Mouse (Mus musculus): ENCODE measurements around the gene Ccdc36. TPM values are rescaled to one million over a fixed set of nuclear protein-coding genes. Genes with fewer than 3 reads are reported as not detected.

Gene Ccdc36
- polyA plus RNA-seq, 1 experiment from 2014 or later = 0.29 TPM

GRCm38 (mm10) chr9:108455747-108456571 is 27.7 kb upstream of the Ccdc36 start:
- ATAC-seq = no peak
- Histone ChIP-seq H3K36me3 (ENCODE audit: control insufficient read depth, insufficient read depth) (no peaks in the 10 kb centered on the region), H3K9me3 (ENCODE audit: control insufficient read depth) (no peaks in the 10 kb centered on the region), H3K9ac (ENCODE audit: low read depth, low read length) (no peak overlapping the region), H3K4me1 (replicated peaks; ENCODE audit: control insufficient read depth, insufficient read depth, low read length) (peaks cover 8% of the 10 kb centered on the region; the same call in 1 of the 2 replicates), H3K4me2 (replicated peaks; ENCODE audit: low read depth) (no peak overlapping the region), H3K27ac (ENCODE audit: low read depth, low read length) (no peak overlapping the region), H3K27me3 (replicated peaks; ENCODE audit: control insufficient read depth, insufficient read depth, low read length) (no peaks in the 10 kb centered on the region), H3K4me3 (ENCODE audit: low read depth, low read length) (no peak overlapping the region)
- 73% methylated on average over 12 of the region's 12 CpGs for WGBS
- no peak for TF ChIP-seq CTCF (IDR thresholded peaks at IDR 0.05; ENCODE audit: low read depth)

- H3K4me2 ChIP-seq (replicated peaks; ENCODE audit: low read depth) = no peak overlapping the region
- ATAC-seq = no peak
- H3K4me1 ChIP-seq (replicated peaks; ENCODE audit: control insufficient read depth, insufficient read depth, low read length) = peaks cover 16% of the 10 kb centered on the region; the same call in 1 of the 2 replicates
- no peaks in the 10 kb centered on the region for H3K36me3 ChIP-seq (ENCODE audit: control insufficient read depth, insufficient read depth)
- no peak overlapping the region for H3K27ac ChIP-seq (ENCODE audit: low read depth, low read length)
- no peaks in the 10 kb centered on the region for H3K27me3 ChIP-seq (replicated peaks; ENCODE audit: control insufficient read depth, insufficient read depth, low read length)
- no peak for TF ChIP-seq CTCF (IDR thresholded peaks at IDR 0.05; ENCODE audit: low read depth)
- H3K9ac ChIP-seq (ENCODE audit: low read depth, low read length) = no peak overlapping the region
- no peaks in the 10 kb centered on the region for H3K9me3 ChIP-seq (ENCODE audit: control insufficient read depth)
- H3K4me3 ChIP-seq (ENCODE audit: low read depth, low read length) = no peak overlapping the region
- 89% methylated on average over 6 of the region's 6 CpGs for WGBS
These were observed 26.1 kb upstream of the Ccdc36 start for GRCm38 (mm10) chr9:108454429-108454828.

DNA sequence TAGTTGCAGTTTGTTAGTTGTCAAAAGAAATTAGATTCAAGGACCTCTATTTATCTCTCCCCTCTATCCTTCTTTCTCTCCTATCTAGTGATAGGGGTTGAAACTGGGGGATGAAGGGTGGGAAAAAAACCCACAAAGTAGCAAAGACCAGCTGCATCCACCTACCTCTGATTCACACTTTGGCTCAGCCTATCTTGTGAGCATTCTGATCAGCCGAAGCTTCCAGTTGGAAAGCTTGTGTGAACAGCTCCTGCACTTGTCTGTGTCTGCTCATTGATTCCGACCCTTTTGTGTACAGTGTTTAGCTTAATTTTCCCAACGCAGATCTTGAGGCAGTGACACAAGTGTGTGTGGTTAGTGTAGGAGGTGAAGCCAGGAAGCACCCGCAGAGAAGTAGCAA is 25.2 kb upstream of the Ccdc36 start:
- WGBS = 72% methylated on average over 4 of the region's 4 CpGs
- no peaks in the 10 kb centered on the region for H3K27me3 ChIP-seq (replicated peaks; ENCODE audit: control insufficient read depth, insufficient read depth, low read length)
- no peak for TF ChIP-seq CTCF (IDR thresholded peaks at IDR 0.05; ENCODE audit: low read depth)
- no peaks in the 10 kb centered on the region for H3K36me3 ChIP-seq (ENCODE audit: control insufficient read depth, insufficient read depth)
- H3K27ac ChIP-seq (ENCODE audit: low read depth, low read length) = 0 out of 2 replicates have a peak overlapping the region, but pooled peaks have one; percentile 2
- no peak overlapping the region for H3K4me3 ChIP-seq (ENCODE audit: low read depth, low read length)
- H3K9me3 ChIP-seq (ENCODE audit: control insufficient read depth) = no peaks in the 10 kb centered on the region
- no peak for ATAC-seq
- H3K9ac ChIP-seq (ENCODE audit: low read depth, low read length) = no peak overlapping the region
- H3K4me1 ChIP-seq (replicated peaks; ENCODE audit: control insufficient read depth, insufficient read depth, low read length) = peaks cover 16% of the 10 kb centered on the region; the same call in 1 of the 2 replicates
- no peak overlapping the region for H3K4me2 ChIP-seq (replicated peaks; ENCODE audit: low read depth)

GRCm38 (mm10) chr9:108452911-108453310 is 24.6 kb upstream of the Ccdc36 start:
- no peaks in the 10 kb centered on the region for H3K27me3 ChIP-seq (replicated peaks; ENCODE audit: control insufficient read depth, insufficient read depth, low read length)
- peak overlapping the region; percentile 58; the same call in 1 of the 2 replicates for H3K4me3 ChIP-seq (ENCODE audit: low read depth, low read length)
- peak overlapping the region; percentile 51; the same call in 1 of the 2 replicates for H3K9ac ChIP-seq (ENCODE audit: low read depth, low read length)
- H3K27ac ChIP-seq (ENCODE audit: low read depth, low read length) = peak overlapping the region; percentile 60; the same call in 1 of the 2 replicates
- H3K4me2 ChIP-seq (replicated peaks; ENCODE audit: low read depth) = peak overlapping the region; percentile 92
- ATAC-seq = no peak; the same call in 1 of the 2 replicates
- no peaks in the 10 kb centered on the region for H3K9me3 ChIP-seq (ENCODE audit: control insufficient read depth)
- 40% methylated on average over 6 of the region's 6 CpGs for WGBS
- no peak for TF ChIP-seq CTCF (IDR thresholded peaks at IDR 0.05; ENCODE audit: low read depth)
- H3K36me3 ChIP-seq (ENCODE audit: control insufficient read depth, insufficient read depth) = no peaks in the 10 kb centered on the region; the same call in 1 of the 2 replicates
- peaks cover 16% of the 10 kb centered on the region; the same call in 1 of the 2 replicates for H3K4me1 ChIP-seq (replicated peaks; ENCODE audit: control insufficient read depth, insufficient read depth, low read length)

GRCm38 (mm10) chr9:108452291-108452906 is 24.1 kb upstream of the Ccdc36 start:
- Histone ChIP-seq H3K4me2 (replicated peaks; ENCODE audit: low read depth) (peak overlapping the region; percentile 92), H3K4me1 (replicated peaks; ENCODE audit: control insufficient read depth, insufficient read depth, low read length) (peaks cover 16% of the 10 kb centered on the region; the same call in 1 of the 2 replicates), H3K9me3 (ENCODE audit: control insufficient read depth) (no peaks in the 10 kb centered on the region), H3K9ac (ENCODE audit: low read depth, low read length) (peak overlapping the region; percentile 51), H3K4me3 (ENCODE audit: low read depth, low read length) (peak overlapping the region; percentile 58), H3K27me3 (replicated peaks; ENCODE audit: control insufficient read depth, insufficient read depth, low read length) (no peaks in the 10 kb centered on the region), H3K27ac (ENCODE audit: low read depth, low read length) (peak overlapping the region; percentile 60), H3K36me3 (ENCODE audit: control insufficient read depth, insufficient read depth) (no peaks in the 10 kb centered on the region; the same call in 1 of the 2 replicates)
- TF ChIP-seq CTCF (IDR thresholded peaks at IDR 0.05; ENCODE audit: low read depth) = peak; percentile 90
- WGBS = 1% methylated on average over 40 of the region's 40 CpGs
- ATAC-seq = peak; percentile 77

DNA sequence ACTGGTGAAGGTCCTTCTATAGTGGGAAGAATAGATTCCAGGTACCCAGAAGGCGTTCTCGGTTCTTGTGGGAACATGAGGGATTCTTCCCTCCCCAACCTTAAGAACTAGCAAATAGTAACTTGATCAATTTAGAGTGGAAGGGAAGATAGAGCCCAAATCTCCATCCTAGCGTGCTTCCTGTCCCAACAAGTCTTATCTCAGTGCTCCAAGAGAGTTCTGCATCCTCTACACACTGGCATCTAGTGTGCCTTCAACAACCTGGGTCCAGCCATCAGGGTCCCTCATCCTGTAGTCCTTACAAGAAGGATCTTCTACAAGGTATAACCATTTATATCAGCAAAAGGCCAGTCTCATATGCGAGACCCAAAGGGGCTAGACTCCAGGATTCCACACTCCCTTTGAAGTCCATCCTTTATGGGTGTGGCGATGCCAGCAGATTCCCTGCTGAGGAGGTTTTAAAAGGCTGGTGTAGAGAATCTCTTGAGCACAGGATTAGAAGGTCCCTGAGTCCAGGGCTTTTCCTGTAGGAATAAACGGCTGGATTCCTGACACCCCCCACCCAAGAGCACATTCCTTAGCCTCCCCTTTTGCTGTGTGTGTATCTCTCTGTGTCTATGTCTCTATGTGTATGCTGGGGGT is 23.4 kb upstream of the Ccdc36 start:
- Histone ChIP-seq H3K4me3 (ENCODE audit: low read depth, low read length) (peak overlapping the region; percentile 58), H3K4me1 (replicated peaks; ENCODE audit: control insufficient read depth, insufficient read depth, low read length) (peaks cover 16% of the 10 kb centered on the region; the same call in 1 of the 2 replicates), H3K9me3 (ENCODE audit: control insufficient read depth) (no peaks in the 10 kb centered on the region), H3K9ac (ENCODE audit: low read depth, low read length) (peak overlapping the region; percentile 51; the same call in 1 of the 2 replicates), H3K27ac (ENCODE audit: low read depth, low read length) (no peak overlapping the region), H3K27me3 (replicated peaks; ENCODE audit: control insufficient read depth, insufficient read depth, low read length) (no peaks in the 10 kb centered on the region), H3K36me3 (ENCODE audit: control insufficient read depth, insufficient read depth) (no peaks in the 10 kb centered on the region; the same call in 1 of the 2 replicates), H3K4me2 (replicated peaks; ENCODE audit: low read depth) (peak overlapping the region; percentile 92)
- no peak for ATAC-seq
- TF ChIP-seq CTCF (IDR thresholded peaks at IDR 0.05; ENCODE audit: low read depth) = no peak
- WGBS = 57% methylated on average over 6 of the region's 6 CpGs

Data from intestine, postnatal 0 days (tissue).